Comparison of ENCODE assay signal across 8 mouse cellular contexts in the genomic region with DNA sequence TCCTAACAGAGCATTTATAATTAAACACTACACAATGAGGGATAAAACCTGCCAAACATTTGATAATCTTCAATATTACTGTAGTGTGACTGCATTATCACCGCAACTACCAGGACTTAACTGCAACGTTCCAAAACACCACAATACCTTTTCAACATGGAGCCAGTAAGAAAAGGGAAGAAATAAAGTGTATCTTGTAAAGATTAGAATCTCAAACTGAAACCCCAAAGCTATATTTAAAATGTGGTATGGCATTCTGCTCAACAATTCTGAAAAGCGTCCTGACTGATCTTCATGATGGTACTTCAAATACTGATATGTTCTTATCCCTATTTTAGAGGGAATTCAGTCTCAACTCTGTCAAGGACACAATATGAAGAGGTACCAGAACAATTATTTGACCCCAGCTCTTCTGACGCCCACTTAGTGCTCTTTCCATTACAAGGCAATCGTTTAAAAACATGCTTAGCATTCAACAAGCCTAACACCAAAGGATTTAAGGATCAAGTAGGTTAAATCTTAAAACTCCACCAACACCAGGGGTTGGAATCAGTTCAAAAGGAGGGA. TPM values are rescaled to one million over a fixed set of nuclear protein-coding genes. Genes with fewer than 3 reads are reported as not detected.
DNase-seq lines count a peak whose midpoint lies in the region; ATAC-seq and TF ChIP-seq lines count a peak whose summit lies in the region.

No protein-coding gene starts in this region.

- H3K4me1 ChIP-seq in forebrain, embryonic 10.5 days: peaks cover 24% of the 10 kb centered on the region
- peaks cover 2% of the 10 kb centered on the region; the same call in 1 of the 2 replicates for H3K4me1 ChIP-seq in forebrain, embryonic 11.5 days (replicated peaks; ENCODE audit: control insufficient read depth, insufficient read depth, low read length)
- H3K4me1 ChIP-seq in neural tube, embryonic 11.5 days (ENCODE audit: control insufficient read depth, insufficient read depth, low read length): peaks cover 6% of the 10 kb centered on the region; the same call in 1 of the 2 replicates
- H3K4me1 ChIP-seq in liver, embryonic 14.5 days (replicated peaks; ENCODE audit: control insufficient read depth in 2 of 2, insufficient read depth in 2 of 2, low read length in 1 of 2): peaks cover 11 to 23% of the 10 kb centered on the region in 2 experiments

- H3K9me3 ChIP-seq in forebrain, embryonic 10.5 days: no peaks in the 10 kb centered on the region
- no peaks in the 10 kb centered on the region for H3K9me3 ChIP-seq in forebrain, embryonic 11.5 days (ENCODE audit: control insufficient read depth, low read length)
- H3K9me3 ChIP-seq in neural tube, embryonic 11.5 days (ENCODE audit: control insufficient read depth, low read length): no peaks in the 10 kb centered on the region
- H3K9me3 ChIP-seq in liver, embryonic 14.5 days (ENCODE audit: control insufficient read depth, low read length): no peaks in the 10 kb centered on the region

- no peak for DNase-seq in forebrain, embryonic 10.5 days (ENCODE audit: extremely low spot score, low spot score)
- no peak for DNase-seq in forebrain, embryonic 11.5 days (ENCODE audit: low spot score)
- no peak for DNase-seq in neural tube, embryonic 11.5 days (ENCODE audit: low spot score)
- no peak for DNase-seq in neural tube, embryonic 10.5 days (ENCODE audit: extremely low spot score, low spot score)
- no peak for DNase-seq in liver, embryonic 14.5 days (ENCODE audit: low read depth in 3 of 3, low spot score in 3 of 3)
- DNase-seq in adrenal gland, postnatal 4 days (ENCODE audit: low spot score in 2 of 2): no peak
- DNase-seq in urinary bladder, postnatal 25 days (ENCODE audit: low spot score): no peak
- DNase-seq in thymus, postnatal 14 days: no peak

- 0 out of 2 replicates have a peak overlapping the region, but pooled peaks have one; percentile 88 for H3K4me3 ChIP-seq in forebrain, embryonic 10.5 days
- H3K4me3 ChIP-seq in forebrain, embryonic 11.5 days (ENCODE audit: low read depth, low read length): no peak overlapping the region
- H3K4me3 ChIP-seq in neural tube, embryonic 11.5 days (ENCODE audit: low read depth, low read length): peak overlapping the region; percentile 74; the same call in 1 of the 2 replicates
- H3K4me3 ChIP-seq in liver, embryonic 14.5 days (ENCODE audit: insufficient read depth in 1 of 2, low read depth in 2 of 2, low read length in 2 of 2): peak overlapping the region in 1 of 2 experiments; percentile 73; a peak in 2 of 4 replicates

- no peak for ATAC-seq in forebrain, embryonic 11.5 days (replicated peaks; ENCODE audit: low FRiP score)
- ATAC-seq in neural tube, embryonic 11.5 days (ENCODE audit: insufficient read depth, low FRiP score, low TSS enrichment): no peak
- no peak for ATAC-seq in liver, embryonic 14.5 days (ENCODE audit: insufficient read depth)

- H3K27ac ChIP-seq in forebrain, embryonic 10.5 days: no peak overlapping the region
- no peak overlapping the region for H3K27ac ChIP-seq in forebrain, embryonic 11.5 days (ENCODE audit: low read depth, low read length)
- H3K27ac ChIP-seq in neural tube, embryonic 11.5 days (ENCODE audit: low read depth, low read length): no peak overlapping the region
- H3K27ac ChIP-seq in liver, embryonic 14.5 days: no peak overlapping the region

- TF ChIP-seq EP300 in liver, embryonic 14.5 days (IDR thresholded peaks at IDR 0.05; ENCODE audit: low read depth): no peak

- no peak overlapping the region for H3K9ac ChIP-seq in forebrain, embryonic 11.5 days (ENCODE audit: low read length)
- no peak overlapping the region for H3K9ac ChIP-seq in neural tube, embryonic 11.5 days (ENCODE audit: low read length)
- no peak overlapping the region for H3K9ac ChIP-seq in liver, embryonic 14.5 days (replicated peaks)

- 51% methylated on average over 5 of the region's 5 CpGs for WGBS in forebrain, embryonic 10.5 days
- WGBS in forebrain, embryonic 11.5 days: 53% methylated on average over 5 of the region's 5 CpGs
- WGBS in neural tube, embryonic 11.5 days: 63% methylated on average over 5 of the region's 5 CpGs
- WGBS in liver, embryonic 14.5 days (ENCODE audit: insufficient replicate concordance): 21% methylated on average over 5 of the region's 5 CpGs

- no peak for TF ChIP-seq CTCF in liver, embryonic 14.5 days (IDR thresholded peaks at IDR 0.05; ENCODE audit: low read depth)

- no peaks in the 10 kb centered on the region for H3K36me3 ChIP-seq in forebrain, embryonic 10.5 days (replicated peaks)
- H3K36me3 ChIP-seq in forebrain, embryonic 11.5 days (ENCODE audit: control insufficient read depth, insufficient read depth, low read length): no peaks in the 10 kb centered on the region
- H3K36me3 ChIP-seq in neural tube, embryonic 11.5 days (ENCODE audit: control insufficient read depth, insufficient read depth, low read length): no peaks in the 10 kb centered on the region
- H3K36me3 ChIP-seq in liver, embryonic 14.5 days (replicated peaks; ENCODE audit: control insufficient read depth, insufficient read depth, low read depth): no peaks in the 10 kb centered on the region

- peaks cover 76% of the 10 kb centered on the region for H3K27me3 ChIP-seq in forebrain, embryonic 10.5 days (ENCODE audit: poor library complexity, severe bottlenecking)
- H3K27me3 ChIP-seq in forebrain, embryonic 11.5 days (ENCODE audit: control insufficient read depth, insufficient read depth, low read length): peaks cover 17% of the 10 kb centered on the region
- H3K27me3 ChIP-seq in neural tube, embryonic 11.5 days (ENCODE audit: control insufficient read depth, insufficient read depth, low read length): peaks cover 20% of the 10 kb centered on the region
- H3K27me3 ChIP-seq in liver, embryonic 14.5 days (ENCODE audit: control insufficient read depth, insufficient read depth, low read length): no peaks in the 10 kb centered on the region; the same call in 1 of the 2 replicates

- no peak overlapping the region for H3K4me2 ChIP-seq in forebrain, embryonic 11.5 days (ENCODE audit: low read depth, low read length, severe bottlenecking)
- peak overlapping the region; percentile 96; the same call in 1 of the 2 replicates for H3K4me2 ChIP-seq in neural tube, embryonic 11.5 days (ENCODE audit: low read depth)
- peak overlapping the region; percentile 87 for H3K4me2 ChIP-seq in liver, embryonic 14.5 days (ENCODE audit: low read depth)

RNA-seq across cellular contexts. Expression of a gene that starts 1.5 kb away (rescaled TPM):
- polyA plus RNA-seq in forebrain, embryonic 10.5 days (2016; fragmentation: Nextera tagmentation; extraction: Ambion mirVana): 2.9 and 3.1 TPM in 2 replicates
- polyA plus RNA-seq in forebrain, embryonic 11.5 days (2014; fragmentation: Nextera tagmentation; extraction: Ambion mirVana): 6.3 and 7.6 TPM in 2 replicates
- 10.2 and 11.8 TPM in 2 replicates for polyA plus RNA-seq in neural tube, embryonic 11.5 days (2014; fragmentation: Nextera tagmentation; extraction: Ambion mirVana)
- 2.5 and 2.8 TPM in 2 replicates for polyA plus RNA-seq in liver, embryonic 14.5 days (2012; rRNA removed)
- polyA plus RNA-seq in liver, embryonic 14.5 days (2014; fragmentation: Nextera tagmentation; extraction: Ambion mirVana): 2.9 and 3.6 TPM in 2 replicates
- total RNA-seq in adrenal gland, postnatal 4 days (2021): 10 to 100 TPM; 26.7 to 30.5 TPM
